Mouse (Mus musculus) cerebellum, adult 2 months (tissue): ENCODE measurements around the gene Rpusd3.

Experiments
- CTCF ChIP-seq: fragments of 200-500 bp; IDR thresholded peaks from 2 replicates; pipeline ENCODE4 v1.5.1; 2011; ENCODE audit warnings: low read depth, mild to moderate bottlenecking, control low read depth, low read length, moderate library complexity, borderline replicate concordance; ENCODE audit not compliant: insufficient read depth
- POLR2A ChIP-seq: fragments of 200-500 bp; IDR thresholded peaks from 2 replicates; pipeline ENCODE4 v1.6.1; 2011; ENCODE audit warnings: low read length, control low read depth, borderline replicate concordance; ENCODE audit not compliant: insufficient read depth

GRCm38 (mm10) chr6:113441147-113441680, 22.1 kb upstream of the Rpusd3 start:
- TF ChIP-seq CTCF (peak; percentile 86), POLR2A (no peak)
